Mouse (Mus musculus) ZHBTc4 (cell line): ENCODE data around the gene Tmem151b.

Experiments
- DNase-seq: peaks from one replicate; pipeline ENCODE4 v3.0.0-alpha.2; 2011; ENCODE audit warnings: low read depth, low spot score

Gene Tmem151b

GRCm38 (mm10) chr17:45510871-45511270, 38.6 kb downstream of the Tmem151b start:
- DNase-seq: no peak

- peak; percentile 97 for DNase-seq
These were observed 42.7 kb downstream of the Tmem151b start, which contains the start of gene Aars2 for GRCm38 (mm10) chr17:45506700-45507189. Aars2 (plus strand) TSS chr17:45506841.

GRCm38 (mm10) chr17:45505941-45506465, 43.5 kb downstream of the Tmem151b start:
- no peak for DNase-seq

GRCm38 (mm10) chr17:45503301-45503973, 46.0 kb downstream of the Tmem151b start:
- DNase-seq: no peak

GRCm38 (mm10) chr17:45502324-45502723, 47.2 kb downstream of the Tmem151b start:
- peak; percentile 42 for DNase-seq

GRCm38 (mm10) chr17:45500981-45501380, 48.5 kb downstream of the Tmem151b start:
- no peak for DNase-seq

- no peak for DNase-seq
These were observed 50.0 kb downstream of the Tmem151b start for GRCm38 (mm10) chr17:45499516-45499915.

GRCm38 (mm10) chr17:45498397-45498796, 51.1 kb downstream of the Tmem151b start:
- no peak for DNase-seq

GRCm38 (mm10) chr17:45495398-45495797, 54.1 kb downstream of the Tmem151b start:
- DNase-seq: peak; percentile 93
